Mouse (Mus musculus) gastrocnemius, postnatal 4 days (tissue): ENCODE data around the gene Pagr1b. TPM values are rescaled to one million over a fixed set of nuclear protein-coding genes. Genes with fewer than 3 reads are reported as not detected.

Experiments
- DNase-seq, 2 experiments: peaks; one replicate each; pipeline ENCODE4 v3.0.0; 2021 to 2022; ENCODE audit warnings: low spot score in 2 of 2, mixed read lengths in 2 of 2
- microRNA-seq: library from miRNA; unstranded; fragments of <30 nt; microRNA quantifications from one replicate; pipeline ENCODE4 v1.2.0, GENCODE M21; 2021
- total RNA-seq, 2 experiments: library from RNA; stranded (reverse); gene quantifications; 2 replicates each; pipeline ENCODE4 v1.2.3; 2021

Gene Pagr1b
- total RNA-seq, 2 experiments from 2014 or later, result 1.8 to 2.5 TPM

DNA sequence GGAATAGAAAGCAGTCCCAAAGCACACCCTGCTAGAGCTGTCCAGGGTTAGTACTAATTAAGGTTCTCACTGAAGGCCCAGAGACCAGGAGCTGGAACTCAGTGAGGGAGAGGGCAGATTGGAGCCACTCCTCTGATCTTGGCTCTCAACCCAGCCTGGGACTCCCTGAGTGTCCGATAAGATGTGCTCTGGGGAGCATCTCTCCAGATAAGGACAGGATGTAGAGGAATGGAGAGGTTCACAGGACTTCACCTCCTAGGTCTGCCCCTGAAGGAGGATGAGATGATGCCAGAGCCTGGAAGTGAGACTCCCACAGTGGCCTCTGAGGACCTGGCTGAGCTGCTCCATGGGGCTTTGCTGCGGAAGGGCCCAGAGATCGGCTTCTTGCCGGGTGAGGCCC is 64.5 kb downstream of the Pagr1b start:
- DNase-seq, result no peak

Small RNA genes within 50 kb of the gene (microRNA-seq; reads per million reads assigned to microRNA genes)
- not detected for gene Gm44343

Other genes starting within 250 kb of the Pagr1b start
- 10 to 100 TPM; 61.7 to 82.5 TPM for gene Ypel3, start 239.5 kb downstream of the Pagr1b start, total RNA-seq
- 1 to 10 TPM in 1 of 2 experiments, under 1 TPM in 1; 0.44 to 1.1 TPM for gene Tbx6, start 235.0 kb downstream of the Pagr1b start, total RNA-seq
- gene Ppp4c, start 224.0 kb downstream of the Pagr1b start, total RNA-seq, result 10 to 100 TPM; 74.6 to 74.7 TPM
- 10 to 100 TPM in 1 of 2 experiments, 1 to 10 TPM in 1; 8.4 to 11.2 TPM for gene Fam57b, start 218.8 kb downstream of the Pagr1b start, total RNA-seq
- gene 4930451I11Rik, start 184.8 kb downstream of the Pagr1b start, total RNA-seq, result not detected
- gene Doc2a, start 169.1 kb downstream of the Pagr1b start, total RNA-seq, result under 1 TPM; 0.26 to 0.32 TPM
- 10 to 100 TPM; 22.2 to 29.4 TPM for gene Hirip3, start 154.5 kb downstream of the Pagr1b start, total RNA-seq
- gene Ino80e, start 154.1 kb downstream of the Pagr1b start, total RNA-seq, result 10 to 100 TPM; 35.9 to 38.7 TPM
- gene Taok2, start 131.8 kb downstream of the Pagr1b start, total RNA-seq, result 10 to 100 TPM; 61.2 to 67.0 TPM
- 10 to 100 TPM; 22.8 to 23.8 TPM for gene Tmem219, start 93.6 kb downstream of the Pagr1b start, total RNA-seq
- 1 to 10 TPM; 6.0 to 7.0 TPM for gene Kctd13, start 87.6 kb downstream of the Pagr1b start, total RNA-seq
- gene Asphd1, start 66.9 kb downstream of the Pagr1b start, total RNA-seq, result under 1 TPM in 1 of 2 experiments, not detected in 1; 0.26 TPM
- gene Sez6l2, start 65.9 kb downstream of the Pagr1b start, total RNA-seq, result 1 to 10 TPM; 6.5 to 6.9 TPM
- gene Cdipt, start 40.6 kb downstream of the Pagr1b start, total RNA-seq, result 10 to 100 TPM; 43.1 to 48.0 TPM
- under 1 TPM; 0.49 to 0.76 TPM for gene Cdiptos, start 40.4 kb downstream of the Pagr1b start, total RNA-seq
- 10 to 100 TPM; 23.2 to 27.1 TPM for gene Mvp, start 1.9 kb downstream of the Pagr1b start, total RNA-seq
- gene Pagr1a, start 868 bp upstream of the Pagr1b start, total RNA-seq, result 10 to 100 TPM in 1 of 2 experiments, 1 to 10 TPM in 1; 9.1 to 14.7 TPM
- gene Gm42742, start 4.6 kb upstream of the Pagr1b start, total RNA-seq, result 10 to 100 TPM; 26.0 to 26.6 TPM
- 1 to 10 TPM; 6.5 to 9.4 TPM for gene Prrt2, start 4.7 kb upstream of the Pagr1b start, total RNA-seq
- gene Maz, start 10.6 kb upstream of the Pagr1b start, total RNA-seq, result 100 to 1,000 TPM; 129 to 131 TPM
- 10 to 100 TPM; 21.7 to 26.2 TPM for gene Kif22, start 26.0 kb upstream of the Pagr1b start, total RNA-seq
- under 1 TPM in 1 of 2 experiments, not detected in 1; 0.47 TPM for gene Zg16, start 70.8 kb upstream of the Pagr1b start, total RNA-seq
- gene AI467606, start 74.9 kb upstream of the Pagr1b start, total RNA-seq, result 1 to 10 TPM; 1.3 to 1.8 TPM
- gene Qprt, start 105.7 kb upstream of the Pagr1b start, total RNA-seq, result 1 to 10 TPM; 4.6 to 5.2 TPM
- under 1 TPM; 0.54 to 0.91 TPM for gene Spn, start 121.3 kb upstream of the Pagr1b start, total RNA-seq
- gene Cd2bp2, start 179.6 kb upstream of the Pagr1b start, total RNA-seq, result 10 to 100 TPM; 47.4 to 55.9 TPM
- 10 to 100 TPM; 48.0 to 51.7 TPM for gene Tbc1d10b, start 192.0 kb upstream of the Pagr1b start, total RNA-seq
- over 10,000 TPM; 28,893 to 32,257 TPM for gene Mylpf, start 192.4 kb upstream of the Pagr1b start, total RNA-seq
- 1 to 10 TPM; 9.0 to 9.8 TPM for gene Zfp553, start 216.6 kb upstream of the Pagr1b start, total RNA-seq
- 1 to 10 TPM; 7.4 to 7.6 TPM for gene Sept1, start 216.6 kb upstream of the Pagr1b start, total RNA-seq
- gene Zfp771, start 227.8 kb upstream of the Pagr1b start, total RNA-seq, result 10 to 100 TPM; 23.7 to 29.6 TPM
- gene Dctpp1, start 244.2 kb upstream of the Pagr1b start, total RNA-seq, result 10 to 100 TPM; 35.6 to 48.5 TPM